Mouse (Mus musculus) heart, postnatal 0 days (tissue): ENCODE measurements around the gene Chchd6.
A peak's percentile ranks its signal among the peaks of the same experiment; 100 is the strongest.

Experiments
- CTCF ChIP-seq: IDR thresholded peaks from 2 replicates; pipeline ENCODE4 v1.5.1; 2016; ENCODE audit warnings: antibody characterized with exemption, control low read depth, low read depth
- EP300 ChIP-seq: IDR thresholded peaks from 2 replicates; pipeline ENCODE4 v1.6.1; 2016; ENCODE audit warnings: antibody characterized with exemption, low read depth

- TF ChIP-seq CTCF (0 out of 2 replicates have a peak, but pooled peaks have one; percentile 1), EP300 (no peak)
Measured at GRCm38 (mm10) chr6:89595018-89595776, at the start of gene Chchd6.
